Mouse (Mus musculus): ENCODE results near the gene Gpr137.

DNA sequence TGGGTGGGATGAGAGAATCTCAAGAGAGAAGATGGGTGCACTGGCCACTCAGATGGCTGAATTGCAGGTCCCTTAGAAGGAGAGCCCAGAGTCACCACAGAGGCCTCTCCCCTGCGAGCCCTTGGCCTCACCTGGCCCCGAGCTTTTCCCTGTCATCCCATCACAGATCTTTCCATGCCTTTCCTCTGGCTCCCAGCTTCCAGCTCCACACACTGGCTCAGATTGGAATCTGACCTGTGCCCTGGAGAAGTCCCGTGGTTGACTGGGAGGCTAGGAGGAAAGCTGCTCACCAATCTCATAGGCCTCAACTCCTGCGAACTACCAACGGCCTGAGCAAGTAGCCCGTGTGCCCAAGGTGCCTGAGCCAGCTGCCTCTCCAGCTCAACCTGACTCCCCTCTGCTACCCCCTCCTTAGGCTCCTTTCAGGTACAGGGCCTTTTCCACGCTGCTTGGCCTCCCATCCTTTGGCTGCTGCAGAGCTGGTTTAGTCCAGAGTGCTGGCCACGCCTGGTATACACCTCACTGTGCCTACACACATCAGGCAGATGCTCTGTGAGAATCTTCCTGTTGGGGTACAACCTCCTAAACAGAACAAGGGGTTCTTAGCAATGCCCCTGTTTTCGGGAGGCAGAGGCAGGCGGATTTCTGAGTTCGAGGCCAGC is 36.7 kb downstream of the Gpr137 start:
- no peak for TF ChIP-seq CTCF (IDR thresholded peaks at IDR 0.05; ENCODE audit: extremely low read depth, insufficient read length, insufficient replicate concordance, low read depth, low read length)
- TF ChIP-seq POLR2A (IDR thresholded peaks at IDR 0.05; ENCODE audit: low read depth, low read length), result no peak
